Mouse (Mus musculus) spleen, adult 10 weeks (tissue): ENCODE results near the gene Mup3. TPM values are rescaled to one million over a fixed set of nuclear protein-coding genes. Genes with fewer than 3 reads are reported as not detected.

Source experiments
- polyA plus RNA-seq: library from polyadenylated mRNA; stranded (reverse); fragments of 350-450 nt; fragmentation: Illumina TruSeq; extraction: RNeasy Lipid Tissue Mini Kit (QIAGEN cat#74804); gene quantifications from one replicate; pipeline ENCODE4 v1.2.3, GENCODE M21; 2015; ENCODE audit warnings: low replicate concordance; ENCODE audit not compliant: insufficient read depth

Mup3 gene
- not detected for polyA plus RNA-seq

GRCm38 (mm10) chr4:62087241-62087640 lies at the start of gene Mup3:
Gene Mup3, minus strand, starts transcription at chr4:62087342.

GRCm38 (mm10) chr4:62054058-62054457 lies 33.1 kb downstream of the Mup3 start, which contains the start of gene Mup20:
Gene Mup20, minus strand, starts transcription at chr4:62054158.

Other genes starting within 250 kb of the Mup3 start
- not detected for gene Mup20, start 33.2 kb downstream of the Mup3 start, polyA plus RNA-seq
- not detected for gene Mup21, start 63.5 kb upstream of the Mup3 start, polyA plus RNA-seq
- 2.5 TPM for gene Zfp37, start 143.7 kb upstream of the Mup3 start, polyA plus RNA-seq
- gene Slc31a2, start 175.2 kb upstream of the Mup3 start, polyA plus RNA-seq, result 13.1 TPM